Mouse (Mus musculus): Measurements from ENCODE around the gene Fam71e2. TPM values are rescaled to one million over a fixed set of nuclear protein-coding genes. Genes with fewer than 3 reads are reported as not detected.

The Fam71e2 gene
- polyA plus RNA-seq, 1 experiment, result not detected

GRCm38 (mm10) chr7:4741672-4742481, 29.2 kb downstream of the Fam71e2 start:
- no peak overlapping the region for H3K4me3 ChIP-seq (replicated peaks; ENCODE audit: extremely low read depth, low read depth, low read length)
- DNase-seq, result no peak
- TF ChIP-seq CTCF (IDR thresholded peaks at IDR 0.05; ENCODE audit: insufficient read depth, low read length) (no peak), POLR2A (IDR thresholded peaks at IDR 0.05; ENCODE audit: borderline replicate concordance, extremely low read depth, low read depth, low read length) (no peak)
- WGBS, result 86% methylated on average over 21 of the region's 21 CpGs
- H3K4me1 ChIP-seq (ENCODE audit: control insufficient read depth, insufficient read depth, low read length), result peaks cover 5% of the 10 kb centered on the region; the same call in 1 of the 2 replicates

- peaks cover 5% of the 10 kb centered on the region; the same call in 1 of the 2 replicates for H3K4me1 ChIP-seq (ENCODE audit: control insufficient read depth, insufficient read depth, low read length)
- DNase-seq, result peak; percentile 65
- peak overlapping the region; percentile 37 for H3K4me3 ChIP-seq (replicated peaks; ENCODE audit: extremely low read depth, low read depth, low read length)
- peak; percentile 45; the same call in 1 of the 2 replicates for TF ChIP-seq POLR2A (IDR thresholded peaks at IDR 0.05; ENCODE audit: borderline replicate concordance, extremely low read depth, low read depth, low read length)
- no peak for TF ChIP-seq CTCF (IDR thresholded peaks at IDR 0.05; ENCODE audit: insufficient read depth, low read length)
- WGBS, result 7% methylated on average over 4 of the region's 4 CpGs
These were observed 30.0 kb downstream of the Fam71e2 start for GRCm38 (mm10) chr7:4741151-4741550.

- Histone ChIP-seq H3K4me3 (replicated peaks; ENCODE audit: extremely low read depth, low read depth, low read length) (peak overlapping the region; percentile 86), H3K4me1 (ENCODE audit: control insufficient read depth, insufficient read depth, low read length) (peaks cover 5% of the 10 kb centered on the region; the same call in 1 of the 2 replicates)
- DNase-seq, result no peak
- under 1% methylated on average over 14 of the region's 14 CpGs for WGBS
- TF ChIP-seq CTCF (IDR thresholded peaks at IDR 0.05; ENCODE audit: insufficient read depth, low read length), result no peak
- no peak for TF ChIP-seq POLR2A (IDR thresholded peaks at IDR 0.05; ENCODE audit: borderline replicate concordance, extremely low read depth, low read depth, low read length)
These were observed 30.8 kb downstream of the Fam71e2 start for GRCm38 (mm10) chr7:4740309-4740727.

- WGBS, result under 1% methylated on average over 40 of the region's 44 CpGs
- TF ChIP-seq POLR2A (IDR thresholded peaks at IDR 0.05; ENCODE audit: borderline replicate concordance, extremely low read depth, low read depth, low read length) (peak; percentile 91), CTCF (IDR thresholded peaks at IDR 0.05; ENCODE audit: insufficient read depth, low read length) (no peak)
- peak; percentile 97 for DNase-seq
- Histone ChIP-seq H3K4me3 (replicated peaks; ENCODE audit: extremely low read depth, low read depth, low read length) (peak within 1 kb of the TSS; percentile 86), H3K4me1 (ENCODE audit: control insufficient read depth, insufficient read depth, low read length) (peaks cover 5% of the 10 kb centered on the region; the same call in 1 of the 2 replicates)
These were observed 31.4 kb downstream of the Fam71e2 start, which contains the start of gene Kmt5c for GRCm38 (mm10) chr7:4739544-4740275. Kmt5c (plus strand) TSS chr7:4740115.

- Histone ChIP-seq H3K4me1 (ENCODE audit: control insufficient read depth, insufficient read depth, low read length) (peaks cover 5% of the 10 kb centered on the region; the same call in 1 of the 2 replicates), H3K4me3 (replicated peaks; ENCODE audit: extremely low read depth, low read depth, low read length) (peak overlapping the region; percentile 64)
- TF ChIP-seq CTCF (IDR thresholded peaks at IDR 0.05; ENCODE audit: insufficient read depth, low read length) (no peak), POLR2A (IDR thresholded peaks at IDR 0.05; ENCODE audit: borderline replicate concordance, extremely low read depth, low read depth, low read length) (no peak)
- 36% methylated on average over 10 of the region's 10 CpGs for WGBS
- no peak for DNase-seq
These were observed 32.0 kb downstream of the Fam71e2 start for GRCm38 (mm10) chr7:4739041-4739543.

GRCm38 (mm10) chr7:4732968-4733392, 38.1 kb downstream of the Fam71e2 start:
- 51% methylated on average over 6 of the region's 6 CpGs for WGBS
- no peak for DNase-seq
- TF ChIP-seq POLR2A (IDR thresholded peaks at IDR 0.05; ENCODE audit: borderline replicate concordance, extremely low read depth, low read depth, low read length) (no peak), CTCF (IDR thresholded peaks at IDR 0.05; ENCODE audit: insufficient read depth, low read length) (no peak)

GRCm38 (mm10) chr7:4731090-4731489, 40.0 kb downstream of the Fam71e2 start:
- Histone ChIP-seq H3K4me1 (ENCODE audit: control insufficient read depth, insufficient read depth, low read length) (no peaks in the 10 kb centered on the region), H3K4me3 (replicated peaks; ENCODE audit: extremely low read depth, low read depth, low read length) (no peak overlapping the region)
- WGBS, result 77% methylated on average over 5 of the region's 5 CpGs
- no peak for TF ChIP-seq CTCF (IDR thresholded peaks at IDR 0.05; ENCODE audit: insufficient read depth, low read length)
- TF ChIP-seq POLR2A (IDR thresholded peaks at IDR 0.05; ENCODE audit: borderline replicate concordance, extremely low read depth, low read depth, low read length), result no peak
- no peak for DNase-seq

More at GRCm38 (mm10) chr7:4732968-4733392, 38.1 kb downstream of the Fam71e2 start:
- no peak overlapping the region for H3K4me3 ChIP-seq (replicated peaks; ENCODE audit: extremely low read depth, low read depth, low read length)
- H3K4me1 ChIP-seq (ENCODE audit: control insufficient read depth, insufficient read depth, low read length), result no peaks in the 10 kb centered on the region

- WGBS, result 42% methylated on average over 7 of the region's 7 CpGs
- TF ChIP-seq CTCF (IDR thresholded peaks at IDR 0.05; ENCODE audit: insufficient read depth, low read length) (no peak), POLR2A (IDR thresholded peaks at IDR 0.05; ENCODE audit: borderline replicate concordance, extremely low read depth, low read depth, low read length) (no peak)
- Histone ChIP-seq H3K4me3 (replicated peaks; ENCODE audit: extremely low read depth, low read depth, low read length) (no peak within 1 kb of the TSS), H3K4me1 (ENCODE audit: control insufficient read depth, insufficient read depth, low read length) (no peaks in the 10 kb centered on the region)
- no peak for DNase-seq
These were observed 45.9 kb downstream of the Fam71e2 start, which contains the start of gene Tmem150b for GRCm38 (mm10) chr7:4725169-4725568. Tmem150b (minus strand) TSS chr7:4725249.

- no peaks in the 10 kb centered on the region for H3K4me1 ChIP-seq (ENCODE audit: control insufficient read depth, insufficient read depth, low read length)
- no peak for DNase-seq
- 9% methylated on average over 3 of the region's 3 CpGs for WGBS
- no peak for TF ChIP-seq CTCF (IDR thresholded peaks at IDR 0.05; ENCODE audit: insufficient read depth, low read length)
- no peak for TF ChIP-seq POLR2A (IDR thresholded peaks at IDR 0.05; ENCODE audit: borderline replicate concordance, extremely low read depth, low read depth, low read length)
- no peak overlapping the region for H3K4me3 ChIP-seq (replicated peaks; ENCODE audit: extremely low read depth, low read depth, low read length)
These were observed 46.7 kb downstream of the Fam71e2 start for GRCm38 (mm10) chr7:4724359-4724758.

Data from lung, adult 2 months (tissue).